Mouse (Mus musculus) CH12.LX (cell line): ENCODE results near the gene Cpa1. TPM values are rescaled to one million over a fixed set of nuclear protein-coding genes. Genes with fewer than 3 reads are reported as not detected.

ENCODE experiments used
- DNase-seq: peaks from one replicate; pipeline ENCODE4 v3.0.0-alpha.2; 2013; ENCODE audit errors: extremely low read depth
- H3K27ac ChIP-seq: 2 replicates; pipeline ENCODE4 v1.5.1; 2012; ENCODE audit warnings: low read depth, mild to moderate bottlenecking, control low read depth, moderate library complexity; ENCODE audit not compliant: insufficient read depth
- H3K27me3 ChIP-seq: replicated peaks from 2 replicates; pipeline ENCODE3; 2012; ENCODE audit warnings: inconsistent platforms
- H3K36me3 ChIP-seq, 2 experiments: replicated peaks in 1 of 2; 2 replicates each; pipeline versions ENCODE3 to v1.6.1; 2012; ENCODE audit warnings: inconsistent platforms in 1 of 2, low read length in 1 of 2, mild to moderate bottlenecking in 1 of 2, mixed read lengths in 1 of 2, moderate library complexity in 1 of 2; ENCODE audit not compliant: control insufficient read depth in 1 of 2, insufficient read depth in 1 of 2
- H3K4me1 ChIP-seq, 2 experiments: 2 replicates each; pipeline ENCODE4 v1.6.1; 2012; ENCODE audit warnings: inconsistent platforms in 1 of 2, moderate library complexity in 1 of 2; ENCODE audit not compliant: insufficient read depth in 2 of 2, control insufficient read depth in 1 of 2
- H3K4me2 ChIP-seq: 2 replicates; pipeline ENCODE4 v1.6.1; 2012; ENCODE audit warnings: low read depth, mild to moderate bottlenecking, control low read depth; ENCODE audit not compliant: poor library complexity, insufficient read depth, severe bottlenecking
- H3K4me3 ChIP-seq, 3 experiments: fragments of 150-350 bp in 1 of 3; sonication (generic) in 1 of 3; replicated peaks in 1 of 3; 2 replicates each; pipeline versions ENCODE3 to v1.5.1; 2011 to 2012; ENCODE audit warnings: low read depth in 2 of 3, low read length in 2 of 3, mild to moderate bottlenecking in 2 of 3, moderate library complexity in 2 of 3, control low read depth in 1 of 3, improper control_type of control experiment in 1 of 3, inconsistent platforms in 1 of 3, mixed read lengths in 1 of 3; ENCODE audit not compliant: poor library complexity in 1 of 3
- H3K79me2 ChIP-seq: replicated peaks from 2 replicates; pipeline ENCODE4 v1.6.1; 2012; ENCODE audit warnings: mild to moderate bottlenecking, moderate library complexity; ENCODE audit not compliant: control insufficient read depth, poor library complexity, insufficient read depth, severe bottlenecking; ENCODE audit errors: extremely low read depth
- H3K9ac ChIP-seq: 2 replicates; pipeline ENCODE4 v1.6.1; 2012; ENCODE audit warnings: low read depth, mild to moderate bottlenecking, control low read depth, moderate library complexity; ENCODE audit not compliant: insufficient read depth
- H3K9me3 ChIP-seq: replicated peaks from 2 replicates; pipeline ENCODE3; 2012; ENCODE audit warnings: low read length, inconsistent platforms, mixed read lengths
- CHD1 ChIP-seq: IDR thresholded peaks from 2 replicates; pipeline ENCODE4 v1.6.1; 2012; ENCODE audit warnings: low read depth, low read length, improper control_type of control experiment, inconsistent platforms
- CTCF ChIP-seq, 2 experiments: IDR thresholded peaks in 1 of 2; conservative IDR thresholded peaks in 1 of 2; 2 replicates each; pipeline ENCODE4 v1.5.1; 2011 to 2012; ENCODE audit warnings: low read depth in 2 of 2, low read length in 2 of 2, improper control_type of control experiment in 1 of 2, inconsistent platforms in 1 of 2, mild to moderate bottlenecking in 1 of 2, moderate library complexity in 1 of 2
- IRF4 ChIP-seq: IDR thresholded peaks from 2 replicates; pipeline ENCODE4 v1.6.1; 2014; ENCODE audit warnings: low read depth, mild to moderate bottlenecking, inconsistent platforms, low read length, improper control_type of control experiment
- JUN ChIP-seq: IDR thresholded peaks from 2 replicates; pipeline ENCODE4 v1.6.1; 2011; ENCODE audit warnings: low read depth, mild to moderate bottlenecking, low read length, improper control_type of control experiment, moderate library complexity; ENCODE audit not compliant: insufficient read depth
- JUND ChIP-seq: conservative IDR thresholded peaks from 2 replicates; pipeline ENCODE4 v1.6.1; 2011; ENCODE audit warnings: low read depth, low read length, improper control_type of control experiment
- MAZ ChIP-seq: IDR thresholded peaks from 2 replicates; pipeline ENCODE4 v1.6.1; 2012; ENCODE audit warnings: low read depth, mild to moderate bottlenecking, inconsistent platforms, low read length, improper control_type of control experiment, moderate library complexity
- MXI1 ChIP-seq: IDR thresholded peaks from 2 replicates; pipeline ENCODE4 v1.6.1; 2011; ENCODE audit warnings: mild to moderate bottlenecking, low read depth, low read length, improper control_type of control experiment
- MYC ChIP-seq: IDR thresholded peaks from 2 replicates; pipeline ENCODE4 v1.6.1; 2011; ENCODE audit warnings: low read depth, mild to moderate bottlenecking, improper control_type of control experiment, low read length
- POLR2AphosphoS2 ChIP-seq: IDR thresholded peaks from 2 replicates; pipeline ENCODE4 v1.6.1; 2011; ENCODE audit warnings: low read depth, low read length, improper control_type of control experiment
- RAD21 ChIP-seq: IDR thresholded peaks from 2 replicates; pipeline ENCODE4 v1.6.1; 2011; ENCODE audit warnings: low read depth, mild to moderate bottlenecking, low read length, improper control_type of control experiment, moderate library complexity
- TCF12 ChIP-seq: IDR thresholded peaks from 2 replicates; pipeline ENCODE4 v1.6.1; 2014; ENCODE audit warnings: low read depth, mild to moderate bottlenecking, inconsistent platforms, low read length, improper control_type of control experiment
- ZKSCAN1 ChIP-seq: IDR thresholded peaks from 2 replicates; pipeline ENCODE4 v1.6.1; 2012; ENCODE audit warnings: low read depth, inconsistent platforms, low read length, improper control_type of control experiment, borderline replicate concordance
- ZNF384 ChIP-seq: IDR thresholded peaks from 2 replicates; pipeline ENCODE4 v1.6.1; 2012; ENCODE audit warnings: low read depth, low read length, improper control_type of control experiment, inconsistent platforms
- dilution Hi-C: fragments of 300-500 bp; cut with MboI; formaldehyde crosslinking; loops from 2 replicates; pipeline ENCODE4 v1.14.3; 2020; ENCODE audit warnings: low sequenced_read_pairs; ENCODE audit not compliant: extremely low pct_unique_long_range_greater_than_20kb, extremely low pct_ligation_motif_present
- in situ Hi-C: fragments of 300-500 bp; cut with MboI; formaldehyde crosslinking; loops from 3 replicates; pipeline ENCODE4 v1.14.3; 2019; ENCODE audit warnings: low sequenced_read_pairs, low pct_ligation_motif_present, low pct_unique_long_range_greater_than_20kb, mixed read lengths
- polyA plus RNA-seq: library from polyadenylated mRNA; unstranded; fragments of >175 nt; gene quantifications from 2 replicates; pipeline ENCODE4 v1.2.1, GENCODE M21; 2012; ENCODE audit warnings: low read depth; ENCODE audit not compliant: insufficient read length
- total RNA-seq, 2 experiments: library from RNA; depleted of rRNA; stranded (reverse); fragments of 300-350 nt in 1 of 2; fragments of >200 nt in 1 of 2; gene quantifications; 2 replicates each; pipeline ENCODE4 v1.2.3; 2012 to 2014

The Cpa1 gene
- total and polyA plus RNA-seq, 3 experiments: not detected

DNA sequence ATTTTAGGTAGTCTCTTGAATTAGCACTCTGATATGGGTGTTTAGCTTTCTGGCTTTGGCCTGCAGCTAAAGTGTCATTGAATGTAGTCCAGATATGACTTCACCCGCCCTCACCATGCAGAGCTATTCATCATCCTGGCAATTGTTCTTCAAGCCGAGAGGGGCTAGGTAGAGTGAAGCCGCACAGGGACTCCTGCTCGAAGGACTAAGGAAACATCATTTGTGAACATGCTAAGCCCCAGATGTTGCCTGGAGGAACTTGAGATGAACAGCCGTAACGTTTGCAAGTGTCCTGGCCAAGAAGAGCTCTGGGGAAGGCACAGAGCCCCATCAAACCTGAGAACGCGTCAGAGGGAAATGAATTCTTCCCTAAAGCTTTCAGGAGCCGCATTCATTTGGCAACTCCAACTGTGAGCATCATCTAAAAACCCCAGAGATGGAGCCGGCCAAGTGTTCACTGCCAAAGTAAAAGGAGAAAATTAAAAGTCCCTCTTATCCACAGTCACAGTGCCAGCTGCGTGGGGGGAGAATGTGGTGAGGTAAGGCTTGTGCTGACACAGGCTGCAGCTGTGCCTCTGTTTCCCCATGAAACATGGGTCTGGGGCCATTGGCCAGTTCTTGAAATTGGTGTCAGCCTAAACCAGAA is 10.8 kb downstream of the Cpa1 start:
- no peak for DNase-seq
- in situ Hi-C loops (no loop called here), dilution Hi-C loops (no loop called here)
- Histone ChIP-seq H3K9me3 (no peaks in the 10 kb centered on the region), H3K4me3 (no peak overlapping the region), H3K27me3 (no peaks in the 10 kb centered on the region), H3K4me1 (no peaks in the 10 kb centered on the region), H3K36me3 (no peaks in the 10 kb centered on the region), H3K9ac (no peak overlapping the region), H3K27ac (no peak overlapping the region), H3K4me2 (no peak overlapping the region), H3K79me2 (no peaks in the 10 kb centered on the region)
- TF ChIP-seq MXI1: no peak
- no peak for TF ChIP-seq TCF12
- no peak for TF ChIP-seq RAD21

DNA sequence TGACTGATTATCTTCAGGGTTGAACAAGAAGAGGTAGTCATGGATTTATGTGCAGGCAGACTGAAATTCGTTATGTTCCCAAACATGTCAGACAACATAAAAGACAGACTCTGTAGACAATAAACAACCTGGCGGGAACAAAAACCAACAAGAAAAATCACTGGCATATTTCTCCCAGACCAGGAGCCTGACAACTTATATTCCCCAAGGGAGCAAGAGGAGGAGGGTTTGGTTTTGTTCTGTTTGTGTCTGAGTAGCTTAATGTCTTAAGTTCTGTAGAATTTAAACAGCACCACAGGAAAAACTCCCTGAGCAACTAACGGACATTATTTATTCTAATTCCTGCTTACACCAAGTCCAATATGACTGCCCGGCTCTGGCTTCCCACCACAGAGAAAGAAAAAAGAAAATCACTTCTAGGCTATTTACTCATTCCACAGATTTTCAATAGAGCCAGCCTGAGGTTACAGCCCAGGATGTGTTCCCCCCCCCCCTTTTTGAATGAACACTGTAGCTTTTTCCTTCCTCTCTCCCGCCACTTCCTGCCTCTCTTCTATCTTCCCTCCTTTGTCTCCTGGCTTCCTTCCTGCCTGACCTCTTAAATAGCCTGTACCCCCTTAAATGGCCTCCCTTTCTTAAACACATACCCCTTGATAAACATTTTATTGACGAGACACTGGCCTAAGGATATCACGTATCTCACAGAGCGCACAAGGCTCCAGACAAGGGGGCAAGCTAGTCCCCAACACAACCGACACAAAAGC is 13.6 kb downstream of the Cpa1 start:
- Histone ChIP-seq H3K27ac (no peak overlapping the region), H3K36me3 (peaks cover 0 to 17% of the 10 kb centered on the region in 2 experiments), H3K4me1 (no peaks in the 10 kb centered on the region), H3K9me3 (no peaks in the 10 kb centered on the region), H3K4me2 (no peak overlapping the region), H3K27me3 (no peaks in the 10 kb centered on the region), H3K9ac (no peak overlapping the region), H3K4me3 (no peak overlapping the region), H3K79me2 (no peaks in the 10 kb centered on the region)
- DNase-seq: no peak
- in situ Hi-C loops (no loop called here), dilution Hi-C loops (no loop called here)
- TF ChIP-seq MYC: no peak

DNA sequence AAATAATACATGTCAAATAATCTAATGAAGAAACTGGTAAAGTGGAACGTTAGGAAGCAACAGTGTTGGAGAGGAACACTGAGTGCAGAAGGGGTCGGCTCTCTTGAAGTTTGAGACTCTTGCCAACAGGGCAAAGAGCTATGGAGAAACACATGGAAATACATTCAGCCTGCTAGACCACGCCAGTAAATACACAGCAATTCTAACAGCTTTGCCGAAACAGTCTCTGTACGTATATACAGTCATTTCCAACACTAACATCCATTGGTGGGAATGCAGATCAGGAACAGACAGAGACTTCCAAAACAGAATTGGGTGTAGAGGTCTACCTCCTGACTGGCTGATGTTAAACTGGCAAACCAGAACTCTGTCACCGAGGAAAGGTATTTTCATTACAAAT is 14.5 kb downstream of the Cpa1 start:
- no peaks in the 10 kb centered on the region for H3K27me3 ChIP-seq
- H3K36me3 ChIP-seq: peaks cover 0 to 19% of the 10 kb centered on the region in 2 experiments
- no peaks in the 10 kb centered on the region for H3K4me1 ChIP-seq
- no peak overlapping the region for H3K9ac ChIP-seq
- DNase-seq: no peak
- no peaks in the 10 kb centered on the region for H3K79me2 ChIP-seq
- no peak overlapping the region for H3K27ac ChIP-seq
- dilution Hi-C loops (no loop called here), in situ Hi-C loops (no loop called here)
- H3K4me2 ChIP-seq: no peak overlapping the region
- H3K4me3 ChIP-seq: no peak overlapping the region
- TF ChIP-seq MYC (no peak), TCF12 (no peak), MAZ (no peak), MXI1 (no peak), ZNF384 (no peak), CTCF (conservative IDR thresholded peaks at IDR 0.05 in 1 of 2, IDR thresholded peaks at IDR 0.05 in 1 of 2; ENCODE audit: low read depth in 2 of 2, low read length in 2 of 2) (no peak), IRF4 (no peak), POLR2AphosphoS2 (no peak), JUND (no peak), ZKSCAN1 (no peak), JUN (no peak), CHD1 (no peak)
- no peaks in the 10 kb centered on the region for H3K9me3 ChIP-seq
